Mouse (Mus musculus): ENCODE data around the gene Tlr8.
"Not testable (repeated sequence)": the region's sequence is repeated elsewhere in the genome, so short reads cannot be mapped to it uniquely, and the experiment has no call there.

Tlr8 gene

DNA sequence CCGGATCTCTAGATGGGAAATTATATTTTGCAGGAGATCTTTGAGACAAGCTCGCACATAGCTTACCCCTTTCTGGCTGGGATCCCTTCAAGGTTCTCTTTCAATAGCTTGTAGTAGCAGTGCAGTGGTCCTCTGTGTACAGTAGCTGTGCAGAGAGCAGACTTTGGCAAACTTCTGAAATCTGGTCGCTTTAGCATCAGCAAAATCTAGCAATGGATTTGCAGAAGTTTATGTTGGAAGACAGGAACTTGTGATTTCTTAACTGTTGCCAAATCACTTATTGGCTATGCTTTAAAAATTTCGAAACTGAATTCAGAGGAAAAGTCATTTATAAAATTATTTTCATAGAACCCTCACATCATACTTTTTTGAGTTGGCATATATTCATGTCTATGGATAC, at the start of gene Tlr8:
Gene Tlr8, minus strand, starts transcription at position 244 of the 400 bp plus-strand sequence.
- DNase-seq (ENCODE audit: extremely low read depth, low read depth) = no peak

GRCm38 (mm10) chrX:167302061-167302460, 37.9 kb upstream of the Tlr8 start:
- not testable (repeated sequence) for DNase-seq (ENCODE audit: extremely low read depth, low read depth)

GRCm38 (mm10) chrX:167276953-167277352, 12.8 kb upstream of the Tlr8 start:
- no peak for DNase-seq (ENCODE audit: extremely low read depth, low read depth)

DNA sequence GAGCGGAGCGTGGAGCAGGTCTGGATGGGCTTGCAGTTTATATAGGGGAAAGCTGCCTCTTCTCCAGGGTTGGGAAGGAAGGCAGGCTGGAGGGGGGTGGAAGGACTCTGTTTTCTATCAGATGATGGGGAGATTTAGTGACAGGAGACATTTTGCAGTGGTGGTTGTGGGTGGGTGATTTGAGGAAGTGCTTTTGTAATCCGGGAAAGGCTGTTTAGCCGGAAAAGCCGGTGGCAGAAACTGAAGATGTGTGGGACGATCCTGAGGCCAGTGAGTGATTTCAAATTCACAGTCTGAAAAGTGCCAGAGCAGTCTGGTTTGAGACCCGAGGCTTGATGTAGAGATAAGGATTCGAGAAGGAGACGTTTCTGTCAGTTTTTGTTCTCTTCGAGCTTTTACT, 12.4 kb upstream of the Tlr8 start:
- DNase-seq (ENCODE audit: extremely low read depth, low read depth) = no peak

- DNase-seq (ENCODE audit: extremely low read depth, low read depth) = no peak
Observed at GRCm38 (mm10) chrX:167263530-167263929, 599 bp downstream of the Tlr8 start.

DNA sequence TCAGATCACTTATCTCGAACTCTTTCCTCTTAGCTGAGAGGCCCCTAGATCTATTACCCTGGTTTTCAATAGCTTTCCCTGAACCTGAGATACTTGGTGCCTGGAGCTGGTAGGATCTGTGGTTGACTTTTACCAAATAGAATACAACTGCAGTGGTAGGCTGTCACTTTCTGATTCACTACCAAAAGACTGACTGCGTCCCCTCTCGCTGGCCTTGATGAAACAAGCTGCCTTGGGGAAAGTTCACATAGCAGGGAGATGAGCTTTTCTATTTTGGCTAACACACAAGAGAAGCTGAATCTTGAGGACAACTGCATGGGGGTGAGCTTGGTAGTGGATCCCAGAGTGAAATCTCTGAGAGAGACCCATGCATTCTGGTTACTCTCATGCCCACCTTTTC, 22.4 kb downstream of the Tlr8 start:
- DNase-seq (ENCODE audit: extremely low read depth, low read depth) = no peak

DNA sequence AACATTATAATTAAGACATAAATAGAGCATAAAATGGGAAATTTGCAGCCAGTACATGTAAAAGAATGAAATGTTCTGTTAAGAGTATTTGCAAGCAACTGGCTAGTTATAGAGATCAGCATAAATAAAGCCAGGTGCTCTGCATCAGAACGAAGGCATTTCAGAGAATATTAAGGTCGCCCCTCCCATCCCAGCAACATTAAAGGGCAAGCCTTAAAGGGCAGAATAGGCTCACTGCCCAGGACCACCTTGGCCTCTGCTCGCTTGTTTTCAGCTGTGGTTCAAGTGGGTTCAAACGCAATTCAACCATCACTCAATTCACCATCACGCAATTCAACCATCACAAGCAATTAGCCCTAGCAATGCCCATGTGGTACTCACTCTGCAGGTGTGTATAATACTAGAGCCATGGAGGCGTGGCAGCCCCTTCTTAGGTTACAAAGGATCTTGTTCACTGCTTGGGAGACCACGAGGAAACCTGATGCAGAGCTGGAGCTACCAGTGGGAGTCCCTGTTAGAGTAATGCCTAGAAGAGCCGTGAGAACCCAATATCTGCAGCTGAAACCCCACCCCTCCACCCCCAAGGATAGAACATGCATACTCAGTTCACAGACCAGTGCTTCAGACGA, 24.7 kb downstream of the Tlr8 start:
- DNase-seq (ENCODE audit: extremely low read depth, low read depth) = no peak

DNA sequence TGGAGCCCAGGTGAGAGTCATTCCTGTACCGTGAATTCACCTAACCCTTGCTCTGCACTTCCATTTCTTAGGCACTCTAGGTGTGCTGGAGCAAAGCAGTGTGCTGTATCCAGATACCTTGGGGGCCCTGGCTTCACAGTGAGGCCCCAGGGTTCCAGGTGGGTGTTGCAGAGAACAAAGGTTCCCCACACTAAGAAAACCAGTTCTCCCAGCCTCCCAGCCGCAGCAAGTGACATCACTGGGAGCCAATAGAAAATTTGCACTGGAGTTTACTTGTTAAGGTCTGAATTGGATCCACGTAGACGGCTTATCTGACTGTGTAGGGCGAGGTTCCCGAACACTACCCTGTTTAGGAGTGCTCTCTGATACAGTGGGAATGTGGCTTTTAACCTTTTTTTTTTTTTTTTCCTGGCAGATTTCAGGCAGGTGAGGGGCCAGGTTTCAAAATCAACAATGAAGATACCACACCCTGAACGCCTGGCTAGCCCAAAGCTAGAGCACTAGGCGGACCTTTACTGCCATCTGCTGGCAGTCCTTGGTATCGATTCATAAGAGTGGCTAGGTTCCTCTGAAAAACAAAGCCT, 30.9 kb downstream of the Tlr8 start:
- DNase-seq (ENCODE audit: extremely low read depth, low read depth) = no peak

DNA sequence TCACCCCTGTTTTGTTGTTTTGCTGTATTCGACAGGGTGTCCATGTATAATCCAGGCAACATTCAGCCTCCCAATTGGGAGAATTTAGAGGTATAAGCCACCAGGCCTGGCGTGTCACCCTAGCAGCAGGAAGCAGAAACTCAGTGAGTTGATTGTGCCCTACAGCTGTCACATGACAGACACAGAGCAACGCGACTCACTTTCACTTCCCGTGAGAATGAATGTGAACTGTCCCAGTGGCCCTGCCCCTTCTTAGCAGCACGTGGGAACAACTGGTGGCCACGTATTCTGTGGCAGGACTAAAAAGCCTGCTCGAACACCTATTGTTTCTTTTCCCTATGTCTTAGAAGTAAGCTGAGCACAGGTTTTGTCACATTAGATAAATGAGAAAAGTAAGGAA, 33.0 kb downstream of the Tlr8 start:
- no peak for DNase-seq (ENCODE audit: extremely low read depth, low read depth)

DNA sequence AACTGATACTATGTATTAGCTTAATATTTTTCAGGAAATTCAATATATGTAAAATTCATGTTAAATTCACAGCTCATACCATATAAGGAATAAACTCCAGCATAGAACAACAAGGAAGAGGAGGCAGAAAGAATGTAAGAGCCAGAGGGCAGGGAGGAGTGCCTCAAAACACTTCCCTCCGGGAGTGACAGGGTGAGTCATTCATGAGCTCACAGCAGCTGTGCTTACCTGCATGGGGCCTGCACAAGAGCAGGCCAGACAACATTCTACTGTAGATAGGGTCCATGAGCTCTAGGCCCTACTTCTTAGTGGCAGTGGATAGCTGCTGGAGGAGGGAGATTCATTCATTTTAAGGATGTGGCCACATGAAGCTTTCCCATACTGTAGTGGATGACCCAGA, 34.3 kb downstream of the Tlr8 start:
- no peak for DNase-seq (ENCODE audit: extremely low read depth, low read depth)

GRCm38 (mm10) chrX:167229206-167229605, 34.9 kb downstream of the Tlr8 start:
- no peak for DNase-seq (ENCODE audit: extremely low read depth, low read depth)

DNA sequence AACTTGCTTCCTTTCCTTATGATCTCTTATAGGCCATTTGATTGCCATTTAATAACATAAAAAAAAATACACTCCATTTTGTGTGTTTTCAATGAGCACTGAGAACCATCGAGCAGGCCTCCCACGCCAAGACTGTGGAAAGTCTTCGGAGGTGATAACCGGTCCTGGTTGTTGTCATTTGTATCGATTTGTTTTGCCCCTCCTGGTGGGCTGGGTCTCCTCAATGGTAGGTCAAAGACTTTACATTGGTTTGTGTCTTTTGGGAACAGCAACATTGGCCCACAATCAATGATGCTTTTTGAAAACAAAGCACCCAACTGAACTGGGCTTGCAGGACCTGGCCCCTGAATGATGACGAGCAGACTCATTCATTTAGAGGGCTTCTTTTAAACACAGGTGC, 36.4 kb downstream of the Tlr8 start:
- DNase-seq (ENCODE audit: extremely low read depth, low read depth) = no peak

DNA sequence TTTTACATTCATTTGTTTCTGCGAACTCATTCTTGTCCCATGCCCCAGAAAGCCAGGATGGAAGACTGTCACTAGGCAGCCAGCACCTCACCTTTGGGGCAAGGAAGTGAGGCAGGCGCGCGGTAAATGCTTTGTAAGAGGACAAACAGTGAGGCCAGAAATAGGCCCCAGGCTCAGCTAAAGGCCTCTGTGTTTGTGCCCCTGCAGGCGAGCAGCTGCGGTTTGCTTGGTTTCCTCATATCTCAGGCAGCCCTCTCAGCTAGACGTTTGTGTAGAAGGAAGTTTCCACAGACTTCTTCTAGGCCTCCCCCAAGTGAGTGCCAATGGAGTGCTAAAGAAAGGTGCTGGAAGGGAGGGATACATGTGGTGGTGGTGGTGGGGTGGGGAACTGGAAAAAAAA, 37.0 kb downstream of the Tlr8 start:
- DNase-seq (ENCODE audit: extremely low read depth, low read depth) = no peak

DNA sequence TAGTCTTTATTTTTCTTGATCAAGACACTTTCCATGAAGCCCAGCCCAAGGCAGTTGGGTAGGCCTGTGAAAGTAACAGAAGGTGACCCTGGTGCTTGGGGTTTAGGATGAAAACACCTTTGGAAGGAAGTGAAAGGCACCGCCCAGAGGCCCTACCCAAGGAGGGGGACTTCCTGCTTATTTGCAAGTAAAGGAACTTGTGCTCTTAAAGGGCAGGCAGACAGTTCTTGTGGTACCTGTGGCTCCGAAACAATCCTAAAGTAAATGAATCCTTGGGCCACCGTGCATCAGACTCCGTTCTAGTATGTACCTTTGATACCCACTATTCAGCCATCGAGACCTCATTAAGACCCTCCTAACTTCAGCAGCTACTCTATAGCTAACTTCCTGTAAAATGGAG, 37.6 kb downstream of the Tlr8 start:
- no peak for DNase-seq (ENCODE audit: extremely low read depth, low read depth)

- DNase-seq (ENCODE audit: extremely low read depth, low read depth) = no peak
Observed at GRCm38 (mm10) chrX:167212707-167213106, 51.4 kb downstream of the Tlr8 start.

DNA sequence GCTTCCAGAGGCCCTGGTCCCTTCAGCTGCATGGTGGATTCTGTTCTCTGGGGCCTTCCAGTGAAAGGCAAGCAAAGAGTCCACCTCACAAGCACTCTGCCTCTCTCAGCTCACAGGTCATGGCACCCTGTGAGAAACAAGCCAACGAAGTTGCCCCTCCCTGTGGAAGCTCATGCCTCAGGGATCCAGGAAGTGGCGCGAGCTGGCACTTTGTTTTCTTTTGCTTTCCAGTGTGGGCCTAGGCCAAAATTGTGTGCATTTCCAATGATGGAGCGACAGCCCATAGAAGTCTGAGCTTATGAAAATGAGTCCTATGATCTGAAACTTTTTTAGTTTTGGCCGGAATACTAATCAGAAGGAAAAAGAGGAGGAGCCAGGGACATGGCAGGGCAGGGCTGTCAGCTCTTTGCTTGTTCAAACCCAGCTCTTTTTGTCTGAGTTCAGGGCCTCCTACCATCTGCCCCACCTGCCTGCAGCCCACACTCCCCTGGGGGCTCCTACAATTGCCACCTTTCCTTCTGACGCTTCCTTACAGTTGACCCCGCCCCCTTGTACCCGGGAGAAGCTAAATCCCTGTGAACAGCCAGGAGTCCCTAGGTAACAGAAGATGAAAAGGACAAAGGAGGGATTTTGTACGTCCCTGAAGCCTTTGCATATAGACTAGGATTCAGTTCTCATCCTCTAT, 52.1 kb downstream of the Tlr8 start:
- DNase-seq (ENCODE audit: extremely low read depth, low read depth) = no peak

DNA sequence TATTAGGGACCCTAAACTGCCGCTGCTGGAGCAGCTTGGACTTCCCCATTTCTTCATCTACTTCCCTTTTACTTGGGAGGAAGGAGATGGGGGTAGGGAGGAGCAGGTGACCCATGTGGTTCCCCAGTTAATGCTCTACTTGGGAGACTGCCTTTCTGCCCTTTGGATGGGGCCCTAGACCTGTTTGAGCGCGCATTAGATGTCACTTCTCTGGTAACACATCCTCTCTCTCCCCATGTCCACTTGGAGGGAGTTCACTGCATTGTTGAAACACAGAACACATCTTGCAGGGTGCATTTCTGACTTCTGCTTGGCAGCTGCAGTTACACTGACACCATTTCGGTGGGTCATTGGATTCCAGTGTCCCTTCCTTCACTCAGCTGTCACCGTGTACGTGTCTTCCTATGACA, 53.8 kb downstream of the Tlr8 start:
- DNase-seq (ENCODE audit: extremely low read depth, low read depth) = no peak

DNA sequence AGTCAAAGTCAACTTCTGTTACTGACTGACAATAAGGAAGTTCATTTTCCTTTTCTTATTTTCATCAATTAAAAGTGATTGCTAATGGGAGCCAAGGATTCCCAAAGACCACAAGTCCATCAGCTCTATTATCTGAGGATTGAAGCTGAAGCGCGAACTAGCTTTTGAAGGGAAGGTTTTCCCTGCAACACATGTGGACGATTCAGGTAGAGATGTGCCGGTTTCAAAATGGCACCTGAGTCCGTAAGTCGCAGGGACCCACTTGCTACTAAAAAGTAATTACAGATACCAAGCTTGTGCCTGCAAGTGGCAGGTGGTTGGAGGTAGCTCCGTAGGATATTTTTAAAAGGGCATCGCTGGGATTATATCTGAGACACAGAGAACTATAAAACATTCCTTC, 54.3 kb downstream of the Tlr8 start:
- DNase-seq (ENCODE audit: extremely low read depth, low read depth) = no peak

DNA sequence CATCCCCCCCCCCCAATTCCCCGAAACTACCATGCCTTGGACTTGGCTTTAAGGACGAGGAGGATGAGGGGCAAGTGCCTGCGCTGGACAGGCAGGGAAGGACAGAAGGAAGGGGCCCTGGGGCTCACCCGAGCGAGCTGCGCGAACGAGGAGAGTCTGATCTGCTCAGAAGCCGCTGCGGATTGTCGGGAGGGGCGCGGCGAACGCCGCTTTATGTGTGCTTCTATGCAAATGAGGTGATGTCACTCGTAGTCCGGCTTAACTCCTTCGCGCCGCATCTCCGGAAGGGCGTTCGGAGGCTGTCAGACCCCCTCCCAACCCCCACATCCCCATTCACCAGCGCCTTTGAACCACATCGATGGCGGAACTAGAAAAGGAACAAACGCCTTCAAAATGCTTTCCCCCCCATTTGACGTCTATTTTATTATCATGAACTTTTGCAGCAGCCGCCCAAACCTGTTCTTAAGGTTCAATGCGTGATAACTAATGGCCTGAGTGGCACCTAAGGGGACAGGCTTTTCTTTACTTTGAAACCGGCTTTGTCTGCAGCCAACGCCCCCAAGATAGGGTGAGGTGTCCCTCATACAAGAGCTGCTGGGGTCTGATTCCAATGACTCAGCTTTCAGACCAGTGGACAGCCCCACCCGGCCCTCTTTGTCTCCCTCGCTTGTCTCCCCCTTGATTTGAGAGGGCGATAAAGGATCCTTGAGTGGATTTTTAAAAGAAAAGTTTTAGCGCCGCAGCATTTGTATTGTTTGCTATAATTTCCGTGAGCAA, 55.0 kb downstream of the Tlr8 start, which contains the start of gene Tmsb4x:
Gene Tmsb4x, minus strand, starts transcription at position 338 of the 777 bp plus-strand sequence.
- no peak for DNase-seq (ENCODE audit: extremely low read depth, low read depth)

GRCm38 (mm10) chrX:167208506-167208820, 55.7 kb downstream of the Tlr8 start:
- no peak for DNase-seq (ENCODE audit: extremely low read depth, low read depth)

- no peak for DNase-seq (ENCODE audit: extremely low read depth, low read depth)
Observed at GRCm38 (mm10) chrX:167207741-167208505, 56.2 kb downstream of the Tlr8 start.
